Mouse (Mus musculus): Measurements from ENCODE around the gene Iqcf1.

Iqcf1 gene

GRCm38 (mm10) chr9:106465571-106466200 is 34.1 kb upstream of the Iqcf1 start, which contains the start of gene Gpr62:
Gene Gpr62 (minus strand): TSS chr9:106465938.
- peak; percentile 46 for DNase-seq

GRCm38 (mm10) chr9:106466721-106467120 is 33.0 kb upstream of the Iqcf1 start:
- DNase-seq, result no peak

- DNase-seq, result peak; percentile 3
Measured at GRCm38 (mm10) chr9:106467746-106468145, 32.0 kb upstream of the Iqcf1 start.

- no peak for DNase-seq
Measured at GRCm38 (mm10) chr9:106469317-106469716, 30.4 kb upstream of the Iqcf1 start.

- DNase-seq, result no peak
Measured at GRCm38 (mm10) chr9:106469776-106470175, 30.0 kb upstream of the Iqcf1 start.

GRCm38 (mm10) chr9:106470991-106471750 is 28.6 kb upstream of the Iqcf1 start:
- peak; percentile 5 for DNase-seq

- peak; percentile 19 for DNase-seq
Measured at GRCm38 (mm10) chr9:106471892-106472291, 27.9 kb upstream of the Iqcf1 start.

- peak; percentile 3 for DNase-seq
Measured at GRCm38 (mm10) chr9:106472321-106472720, 27.4 kb upstream of the Iqcf1 start.

GRCm38 (mm10) chr9:106473081-106473752 is 26.6 kb upstream of the Iqcf1 start:
- DNase-seq, result peak; percentile 2

GRCm38 (mm10) chr9:106473753-106474105 is 26.0 kb upstream of the Iqcf1 start:
- no peak for DNase-seq

GRCm38 (mm10) chr9:106474456-106474855 is 25.3 kb upstream of the Iqcf1 start:
- peak; percentile 24 for DNase-seq

- DNase-seq, result peak; percentile 2
Measured at GRCm38 (mm10) chr9:106475046-106475445, 24.7 kb upstream of the Iqcf1 start.

GRCm38 (mm10) chr9:106475663-106476001 is 24.1 kb upstream of the Iqcf1 start, which contains the start of gene Rrp9:
Gene Rrp9 (plus strand): TSS chr9:106475963.
- no peak for DNase-seq

- peak; percentile 11 for DNase-seq
Measured at GRCm38 (mm10) chr9:106476002-106476923, 23.5 kb upstream of the Iqcf1 start.

- DNase-seq, result peak; percentile 99
Measured at GRCm38 (mm10) chr9:106476924-106477484, 22.8 kb upstream of the Iqcf1 start, which contains the start of gene Parp3. Gene Parp3 (minus strand): TSS chr9:106476949.

GRCm38 (mm10) chr9:106477649-106478048 is 22.1 kb upstream of the Iqcf1 start:
- DNase-seq, result no peak

- DNase-seq, result no peak
Measured at GRCm38 (mm10) chr9:106478101-106478500, 21.7 kb upstream of the Iqcf1 start.

- peak; percentile 0 for DNase-seq
Measured at GRCm38 (mm10) chr9:106480541-106480940, 19.2 kb upstream of the Iqcf1 start.

- DNase-seq, result no peak
Measured at GRCm38 (mm10) chr9:106481075-106481474, 18.7 kb upstream of the Iqcf1 start.

GRCm38 (mm10) chr9:106481676-106482075 is 18.1 kb upstream of the Iqcf1 start:
- peak; percentile 1 for DNase-seq

- DNase-seq, result peak; percentile 3
Measured at GRCm38 (mm10) chr9:106482578-106483115, 17.1 kb upstream of the Iqcf1 start.

GRCm38 (mm10) chr9:106483136-106483535 is 16.6 kb upstream of the Iqcf1 start:
- no peak for DNase-seq
